Mouse (Mus musculus) heart, embryonic 12.5 days (tissue): ENCODE results near the gene Trim34a. TPM values are rescaled to one million over a fixed set of nuclear protein-coding genes. Genes with fewer than 3 reads are reported as not detected.
"Not testable (repeated sequence)": the region's sequence is repeated elsewhere in the genome, so short reads cannot be mapped to it uniquely, and the experiment has no call there.

Experiments used
- ATAC-seq: fragments of 200-750 bp; cut with Nextera tagmentation; 2 replicates; pipeline ENCODE4 v1.8.0; 2017; ENCODE audit warnings: moderate TSS enrichment, moderate library complexity; ENCODE audit not compliant: insufficient number of reproducible peaks, low FRiP score
- H3K27ac ChIP-seq: fragments of 300-500 bp; sonication (generic); 2 replicates; pipeline ENCODE4 v1.5.1; 2016; ENCODE audit warnings: mild to moderate bottlenecking, moderate library complexity; ENCODE audit not compliant: poor library complexity, severe bottlenecking
- H3K27me3 ChIP-seq: fragments of 300-500 bp; sonication (generic); replicated peaks from 2 replicates; pipeline ENCODE4 v1.6.1; 2016; ENCODE audit warnings: mild to moderate bottlenecking, moderate library complexity
- H3K36me3 ChIP-seq: fragments of 300-500 bp; sonication (generic); 2 replicates; pipeline ENCODE4 v1.6.1; 2016; ENCODE audit warnings: mild to moderate bottlenecking, moderate library complexity
- H3K4me1 ChIP-seq: fragments of 300-500 bp; sonication (generic); replicated peaks from 2 replicates; pipeline ENCODE4 v1.6.1; 2016; ENCODE audit warnings: mild to moderate bottlenecking
- H3K4me2 ChIP-seq: fragments of 300-500 bp; sonication (generic); 2 replicates; pipeline ENCODE4 v1.6.1; 2016; ENCODE audit warnings: mild to moderate bottlenecking, moderate library complexity
- H3K4me3 ChIP-seq: fragments of 300-500 bp; sonication (generic); 2 replicates; pipeline ENCODE4 v1.5.1; 2016; ENCODE audit warnings: mild to moderate bottlenecking
- H3K9ac ChIP-seq: fragments of 300-500 bp; sonication (generic); 2 replicates; pipeline ENCODE4 v1.6.1; 2016; ENCODE audit warnings: mild to moderate bottlenecking, moderate library complexity
- H3K9me3 ChIP-seq: fragments of 300-500 bp; sonication (generic); replicated peaks from 2 replicates; pipeline ENCODE4 v1.6.1; 2016; ENCODE audit warnings: mild to moderate bottlenecking, moderate library complexity
- WGBS: fragments of 180-500 bp; shearing (Covaris S2); methylation state at CpG from one replicate; pipeline ENCODE4 v1.1.7; 2016; 5-methylcytosine and 5-hydroxymethylcytosine counted together
- polyA plus RNA-seq: library from polyadenylated mRNA; unstranded; fragments of >200 nt; fragmentation: Nextera tagmentation; extraction: Ambion mirVana; gene quantifications from 2 replicates; pipeline ENCODE4 v1.2.1, GENCODE M21; 2016

The Trim34a gene
- polyA plus RNA-seq, 1 experiment from 2014 or later = 2.4 TPM

DNA sequence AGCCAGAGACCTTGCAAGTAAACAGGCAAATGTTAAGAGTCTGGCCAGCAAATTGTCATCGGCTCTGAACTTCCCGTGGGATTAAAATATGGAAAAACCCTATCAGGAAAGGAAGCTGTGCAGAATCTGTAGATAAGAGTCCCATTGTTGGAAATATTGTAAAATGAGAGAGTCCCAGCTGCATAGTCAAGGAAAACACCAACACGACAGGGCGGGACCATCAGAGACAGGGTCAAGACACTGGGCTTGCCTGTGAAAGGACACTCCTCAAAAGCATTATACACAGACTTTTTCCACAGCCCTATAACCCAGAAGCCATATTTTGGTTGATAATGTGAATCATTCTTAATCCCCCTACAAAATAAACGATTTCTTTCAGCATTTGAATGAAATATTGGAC lies 21.1 kb downstream of the Trim34a start:
- peak; percentile 73 for ATAC-seq
- H3K4me3 ChIP-seq, H3K27me3 ChIP-seq, H3K9ac ChIP-seq, H3K27ac ChIP-seq, H3K4me2 ChIP-seq, H3K4me1 ChIP-seq, H3K36me3 ChIP-seq, H3K9me3 ChIP-seq: not testable (repeated sequence)
- WGBS = 64% methylated on average over 5 of the region's 5 CpGs

- H3K4me1 ChIP-seq, H3K27ac ChIP-seq, ATAC-seq, H3K4me3 ChIP-seq, H3K9me3 ChIP-seq, H3K27me3 ChIP-seq, H3K4me2 ChIP-seq, H3K9ac ChIP-seq, H3K36me3 ChIP-seq: not testable (repeated sequence)
- WGBS = 76% methylated on average over 3 of the region's 3 CpGs
These were observed 35.1 kb downstream of the Trim34a start for GRCm38 (mm10) chr7:104279361-104279760.

- Histone ChIP-seq H3K4me2 (peak within 1 kb of the TSS; percentile 48), H3K4me3 (peak within 1 kb of the TSS; percentile 43)
- not testable (repeated sequence) for H3K27ac ChIP-seq, H3K36me3 ChIP-seq, H3K9ac ChIP-seq, H3K27me3 ChIP-seq, H3K4me1 ChIP-seq, H3K9me3 ChIP-seq
- 25% methylated on average over 14 of the region's 14 CpGs for WGBS
- peak; percentile 91 for ATAC-seq
These were observed 43.6 kb downstream of the Trim34a start, which contains the start of gene Trim5 for GRCm38 (mm10) chr7:104287576-104288443. Gene Trim5, minus strand, starts transcription at chr7:104288094.

- H3K4me1 ChIP-seq = 0 out of 2 replicates have a peak, but pooled peaks cover 3% of the 10 kb centered on the region
- no peak overlapping the region for H3K4me2 ChIP-seq
- H3K4me3 ChIP-seq = no peak overlapping the region
- no peak overlapping the region for H3K9ac ChIP-seq
- H3K36me3 ChIP-seq = no peaks in the 10 kb centered on the region
- 80% methylated on average over 1 of the region's 1 CpGs for WGBS
- H3K9me3 ChIP-seq = no peaks in the 10 kb centered on the region; the same call in 1 of the 2 replicates
- no peak for ATAC-seq
- H3K27me3 ChIP-seq = no peaks in the 10 kb centered on the region
- H3K27ac ChIP-seq = no peak overlapping the region
These were observed 46.4 kb downstream of the Trim34a start for GRCm38 (mm10) chr7:104290641-104291040.

DNA sequence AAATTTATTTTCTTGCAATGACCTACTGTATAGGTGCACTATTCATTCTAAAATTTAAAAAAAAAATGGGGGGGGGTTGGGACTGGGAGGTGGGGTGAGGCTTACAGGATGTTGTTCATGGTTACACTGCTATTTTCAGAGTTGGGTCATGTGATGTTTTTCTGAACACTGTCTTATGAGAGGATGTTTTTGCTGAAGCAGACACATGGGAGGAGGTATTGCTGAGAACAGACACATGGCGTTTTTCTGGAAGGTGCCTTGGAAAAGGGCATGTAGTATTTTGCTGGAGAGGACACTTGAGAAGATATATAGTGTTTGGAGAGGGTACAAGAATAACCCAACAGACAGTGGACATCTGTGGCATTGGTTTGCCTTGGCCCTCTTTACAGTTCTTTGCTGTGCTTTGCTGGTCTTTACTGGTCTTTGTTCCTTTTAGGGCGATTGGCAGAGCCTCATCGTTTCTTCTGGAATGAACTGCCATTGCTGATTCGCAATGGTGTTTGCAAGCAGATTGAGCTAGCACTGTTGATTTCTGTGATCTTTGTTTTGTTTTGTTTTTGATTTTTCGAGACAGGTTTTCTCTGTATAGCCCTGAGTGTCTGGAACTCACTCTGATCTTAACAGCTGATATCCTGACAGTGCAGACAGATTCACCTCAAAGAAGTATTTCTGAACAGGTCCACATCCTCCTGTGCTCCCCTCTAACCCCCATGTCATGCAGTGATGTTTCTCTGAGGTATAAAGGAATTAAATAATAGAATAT lies 47.6 kb downstream of the Trim34a start:
- WGBS = 71% methylated on average over 5 of the region's 5 CpGs
- Histone ChIP-seq H3K27ac (no peak overlapping the region), H3K9me3 (no peaks in the 10 kb centered on the region; the same call in 1 of the 2 replicates), H3K4me3 (no peak overlapping the region), H3K27me3 (no peaks in the 10 kb centered on the region), H3K9ac (no peak overlapping the region), H3K4me2 (no peak overlapping the region), H3K4me1 (0 out of 2 replicates have a peak, but pooled peaks cover 3% of the 10 kb centered on the region), H3K36me3 (no peaks in the 10 kb centered on the region)
- no peak for ATAC-seq

Other genes with a start within 250 kb of the Trim34a start
- gene Olfr638, start 245.7 kb upstream of the Trim34a start, polyA plus RNA-seq = 0.18 TPM in 1 of 2 replicates, not detected in the other
- gene Olfr639, start 227.2 kb upstream of the Trim34a start, polyA plus RNA-seq = 0.03 and 0.04 TPM in 2 replicates
- gene Olfr640, start 218.9 kb upstream of the Trim34a start, polyA plus RNA-seq = not detected in 2 replicates
- gene Olfr641, start 209.0 kb upstream of the Trim34a start, polyA plus RNA-seq = not detected in 2 replicates
- not detected in 2 replicates for gene Olfr642, start 191.8 kb upstream of the Trim34a start, polyA plus RNA-seq
- gene 4930516K23Rik, start 183.0 kb upstream of the Trim34a start, polyA plus RNA-seq = not detected in 2 replicates
- gene Olfr644, start 172.6 kb upstream of the Trim34a start, polyA plus RNA-seq = not detected in 2 replicates
- gene Olfr645, start 159.0 kb upstream of the Trim34a start, polyA plus RNA-seq = not detected in 2 replicates
- gene Olfr646, start 139.6 kb upstream of the Trim34a start, polyA plus RNA-seq = not detected in 2 replicates
- gene Ubqln5, start 114.6 kb upstream of the Trim34a start, polyA plus RNA-seq = not detected in 2 replicates
- not detected in 2 replicates for gene Olfr643, start 107.1 kb upstream of the Trim34a start, polyA plus RNA-seq
- gene Ubqln3, start 101.2 kb upstream of the Trim34a start, polyA plus RNA-seq = not detected in 2 replicates
- not detected in 2 replicates for gene Ubqlnl, start 93.9 kb upstream of the Trim34a start, polyA plus RNA-seq
- not detected in 2 replicates for gene Olfm5, start 79.6 kb upstream of the Trim34a start, polyA plus RNA-seq
- gene Olfr648, start 61.1 kb upstream of the Trim34a start, polyA plus RNA-seq = 0.28 and 0.32 TPM in 2 replicates
- not detected in 2 replicates for gene Olfr649, start 48.5 kb upstream of the Trim34a start, polyA plus RNA-seq
- 7.6 and 7.7 TPM in 2 replicates for gene Trim6, start 25.7 kb upstream of the Trim34a start, polyA plus RNA-seq
- 0.53 and 0.64 TPM in 2 replicates for gene Trim5, start 43.6 kb downstream of the Trim34a start, polyA plus RNA-seq
- 10.0 and 11.8 TPM in 2 replicates for gene Trim12a, start 71.0 kb downstream of the Trim34a start, polyA plus RNA-seq
- gene Trim34b, start 85.0 kb downstream of the Trim34a start, polyA plus RNA-seq = 0.17 TPM in 1 of 2 replicates, not detected in the other
- 2.3 and 2.4 TPM in 2 replicates for gene Trim12c, start 108.9 kb downstream of the Trim34a start, polyA plus RNA-seq
- not detected in 2 replicates for gene Trim30b, start 125.4 kb downstream of the Trim34a start, polyA plus RNA-seq
- not detected in 2 replicates for gene Trim30c, start 156.4 kb downstream of the Trim34a start, polyA plus RNA-seq
- 0.49 and 0.76 TPM in 2 replicates for gene Trim30a, start 220.7 kb downstream of the Trim34a start, polyA plus RNA-seq